In genomic region chr5:64887061-64887460, GRCm38 (mm10) we compare ENCODE assay signal across 15 mouse cellular contexts.
"Had no signal": no experiment of that assay in that cellular context is flagged by ENCODE, and none has a peak within 500 bp of the region (broad histone marks: within the 10 kb centered on the region; RNA-seq: fewer than 3 reads in every experiment).

No protein-coding gene starts in this region.

- H3K4me3 ChIP-seq: layer of hippocampus, adult 2 months; limb, embryonic 12.5 days; liver, embryonic 13.5 days; midbrain, embryonic 13.5 days; neural tube, embryonic 15.5 days; stomach, embryonic 15.5 days had no signal

- H3K27ac ChIP-seq: kidney, postnatal 0 days; layer of hippocampus, adult 2 months; limb, embryonic 12.5 days; liver, embryonic 13.5 days; midbrain, embryonic 13.5 days; neural tube, embryonic 15.5 days; stomach, embryonic 15.5 days had no signal

- ATAC-seq: intestine, embryonic 16.5 days; midbrain, embryonic 13.5 days had no signal

- H3K4me1 ChIP-seq: midbrain, embryonic 13.5 days had no signal

- H3K36me3 ChIP-seq: limb, embryonic 12.5 days; liver, embryonic 13.5 days; midbrain, embryonic 13.5 days; neural tube, embryonic 15.5 days; stomach, embryonic 15.5 days had no signal

- H3K27me3 ChIP-seq: limb, embryonic 12.5 days; liver, embryonic 13.5 days; midbrain, embryonic 13.5 days; neural tube, embryonic 15.5 days; stomach, embryonic 15.5 days had no signal

- H3K9ac ChIP-seq: limb, embryonic 12.5 days; liver, embryonic 13.5 days; midbrain, embryonic 13.5 days; neural tube, embryonic 15.5 days; stomach, embryonic 15.5 days had no signal

- H3K9me3 ChIP-seq: neural tube, embryonic 15.5 days; stomach, embryonic 15.5 days had no signal

- DNase-seq: kidney, adult 8-10 months; kidney, postnatal 4 days; layer of hippocampus, postnatal 36 days; liver; liver, embryonic 13.5 days; lung, adult 18-20 months; right cerebral cortex, postnatal 4 days; thymus, postnatal 4 days had no signal

- H3K4me2 ChIP-seq: limb, embryonic 12.5 days; liver, embryonic 13.5 days; midbrain, embryonic 13.5 days; neural tube, embryonic 15.5 days; stomach, embryonic 15.5 days had no signal
